Mouse (Mus musculus): ENCODE measurements around the gene Fry. TPM values are rescaled to one million over a fixed set of nuclear protein-coding genes. Genes with fewer than 3 reads are reported as not detected.
A peak's percentile ranks its signal among the peaks of the same experiment; 100 is the strongest.

Gene Fry
- polyA plus RNA-seq, 1 experiment from 2014 or later, result 2.5 TPM

- Histone ChIP-seq H3K9me3 (replicated peaks) (no peaks in the 10 kb centered on the region), H3K36me3 (replicated peaks) (no peaks in the 10 kb centered on the region), H3K4me2 (no peak overlapping the region), H3K4me1 (replicated peaks) (peaks cover 28% of the 10 kb centered on the region), H3K9ac (no peak overlapping the region), H3K27me3 (0 out of 2 replicates have a peak, but pooled peaks cover under 1% of the 10 kb centered on the region), H3K27ac (replicated peaks) (no peak overlapping the region), H3K4me3 (replicated peaks) (no peak overlapping the region)
- no peak for ATAC-seq (ENCODE audit: insufficient read depth)
- WGBS (ENCODE audit: insufficient replicate concordance), result 49% methylated on average over 7 of the region's 7 CpGs
Measured at GRCm38 (mm10) chr5:150114007-150114406, 4.4 kb upstream of the Fry start.

- no peak overlapping the region for H3K4me2 ChIP-seq
- no peaks in the 10 kb centered on the region for H3K36me3 ChIP-seq (replicated peaks)
- no peak overlapping the region for H3K27ac ChIP-seq (replicated peaks)
- peaks cover 35% of the 10 kb centered on the region for H3K4me1 ChIP-seq (replicated peaks)
- no peaks in the 10 kb centered on the region for H3K9me3 ChIP-seq (replicated peaks)
- H3K9ac ChIP-seq, result no peak overlapping the region
- ATAC-seq (ENCODE audit: insufficient read depth), result no peak
- WGBS (ENCODE audit: insufficient replicate concordance), result 75% methylated on average over 4 of the region's 4 CpGs
- H3K4me3 ChIP-seq (replicated peaks), result no peak overlapping the region
- 0 out of 2 replicates have a peak, but pooled peaks cover 7% of the 10 kb centered on the region for H3K27me3 ChIP-seq
Measured at GRCm38 (mm10) chr5:150114778-150115177, 3.7 kb upstream of the Fry start.

- ATAC-seq (ENCODE audit: insufficient read depth), result no peak
- Histone ChIP-seq H3K4me2 (peak overlapping the region; percentile 53), H3K9ac (no peak overlapping the region), H3K27ac (replicated peaks) (no peak overlapping the region), H3K4me1 (replicated peaks) (peaks cover 35% of the 10 kb centered on the region), H3K9me3 (replicated peaks) (no peaks in the 10 kb centered on the region), H3K27me3 (0 out of 2 replicates have a peak, but pooled peaks cover 9% of the 10 kb centered on the region), H3K4me3 (replicated peaks) (no peak overlapping the region; the same call in 1 of the 2 replicates), H3K36me3 (replicated peaks) (no peaks in the 10 kb centered on the region)
- WGBS (ENCODE audit: insufficient replicate concordance), result 28% methylated on average over 16 of the region's 16 CpGs
Measured at GRCm38 (mm10) chr5:150115271-150116092, 3.0 kb upstream of the Fry start.

- no peak overlapping the region for H3K27ac ChIP-seq (replicated peaks)
- 46% methylated on average over 9 of the region's 9 CpGs for WGBS (ENCODE audit: insufficient replicate concordance)
- ATAC-seq (ENCODE audit: insufficient read depth), result no peak
- H3K4me2 ChIP-seq, result peak overlapping the region; percentile 53
- no peaks in the 10 kb centered on the region for H3K9me3 ChIP-seq (replicated peaks)
- no peak overlapping the region for H3K9ac ChIP-seq
- peaks cover 35% of the 10 kb centered on the region for H3K4me1 ChIP-seq (replicated peaks)
- no peaks in the 10 kb centered on the region for H3K36me3 ChIP-seq (replicated peaks)
- 0 out of 2 replicates have a peak, but pooled peaks cover 12% of the 10 kb centered on the region for H3K27me3 ChIP-seq
- H3K4me3 ChIP-seq (replicated peaks), result no peak overlapping the region
Measured at GRCm38 (mm10) chr5:150116216-150116905, 2.1 kb upstream of the Fry start.

- 80% methylated on average over 6 of the region's 6 CpGs for WGBS (ENCODE audit: insufficient replicate concordance)
- Histone ChIP-seq H3K27ac (replicated peaks) (no peak overlapping the region), H3K27me3 (0 out of 2 replicates have a peak, but pooled peaks cover 12% of the 10 kb centered on the region), H3K4me2 (no peak overlapping the region), H3K9me3 (replicated peaks) (no peaks in the 10 kb centered on the region), H3K4me1 (replicated peaks) (peaks cover 35% of the 10 kb centered on the region), H3K9ac (no peak overlapping the region), H3K36me3 (replicated peaks) (no peaks in the 10 kb centered on the region), H3K4me3 (replicated peaks) (no peak overlapping the region)
- no peak for ATAC-seq (ENCODE audit: insufficient read depth)
Measured at GRCm38 (mm10) chr5:150116906-150117216, 1.6 kb upstream of the Fry start.

GRCm38 (mm10) chr5:150118124-150118454 is 356 bp upstream of the Fry start:
- 14% methylated on average over 8 of the region's 8 CpGs for WGBS (ENCODE audit: insufficient replicate concordance)
- ATAC-seq (ENCODE audit: insufficient read depth), result no peak

GRCm38 (mm10) chr5:150120676-150121075 is 2.2 kb downstream of the Fry start:
- H3K9ac ChIP-seq, result no peak overlapping the region
- H3K27me3 ChIP-seq, result 0 out of 2 replicates have a peak, but pooled peaks cover 12% of the 10 kb centered on the region
- no peak overlapping the region for H3K4me3 ChIP-seq (replicated peaks)
- H3K9me3 ChIP-seq (replicated peaks), result no peaks in the 10 kb centered on the region
- no peak overlapping the region for H3K27ac ChIP-seq (replicated peaks)
- 81% methylated on average over 8 of the region's 8 CpGs for WGBS (ENCODE audit: insufficient replicate concordance)
- H3K4me2 ChIP-seq, result no peak overlapping the region
- no peak for ATAC-seq (ENCODE audit: insufficient read depth)
- peaks cover 28% of the 10 kb centered on the region for H3K4me1 ChIP-seq (replicated peaks)
- H3K36me3 ChIP-seq (replicated peaks), result no peaks in the 10 kb centered on the region

More at GRCm38 (mm10) chr5:150118124-150118454, 356 bp upstream of the Fry start:
- Histone ChIP-seq H3K4me3 (replicated peaks) (peak overlapping the region; percentile 75), H3K36me3 (replicated peaks) (no peaks in the 10 kb centered on the region), H3K27ac (replicated peaks) (peak overlapping the region; percentile 48; the same call in 1 of the 2 replicates), H3K9me3 (replicated peaks) (no peaks in the 10 kb centered on the region), H3K4me2 (peak overlapping the region; percentile 85), H3K9ac (peak overlapping the region; percentile 32), H3K27me3 (0 out of 2 replicates have a peak, but pooled peaks cover 12% of the 10 kb centered on the region), H3K4me1 (replicated peaks) (peaks cover 35% of the 10 kb centered on the region)

- peaks cover 22% of the 10 kb centered on the region for H3K4me1 ChIP-seq (replicated peaks)
- WGBS (ENCODE audit: insufficient replicate concordance), result 63% methylated on average over 4 of the region's 4 CpGs
- H3K27ac ChIP-seq (replicated peaks), result no peak overlapping the region
- ATAC-seq (ENCODE audit: insufficient read depth), result no peak
- 0 out of 2 replicates have a peak, but pooled peaks cover 12% of the 10 kb centered on the region for H3K27me3 ChIP-seq
- no peaks in the 10 kb centered on the region for H3K9me3 ChIP-seq (replicated peaks)
- no peaks in the 10 kb centered on the region for H3K36me3 ChIP-seq (replicated peaks)
- no peak overlapping the region for H3K4me2 ChIP-seq
- H3K9ac ChIP-seq, result no peak overlapping the region
- no peak overlapping the region for H3K4me3 ChIP-seq (replicated peaks)
Measured at GRCm38 (mm10) chr5:150122095-150122494, 3.6 kb downstream of the Fry start.

GRCm38 (mm10) chr5:150122571-150122970 is 4.1 kb downstream of the Fry start:
- Histone ChIP-seq H3K4me3 (replicated peaks) (no peak overlapping the region), H3K9me3 (replicated peaks) (no peaks in the 10 kb centered on the region), H3K27ac (replicated peaks) (no peak overlapping the region), H3K27me3 (0 out of 2 replicates have a peak, but pooled peaks cover 12% of the 10 kb centered on the region), H3K9ac (no peak overlapping the region), H3K36me3 (replicated peaks) (no peaks in the 10 kb centered on the region), H3K4me2 (no peak overlapping the region), H3K4me1 (replicated peaks) (peaks cover 19% of the 10 kb centered on the region)
- ATAC-seq (ENCODE audit: insufficient read depth), result no peak
- WGBS (ENCODE audit: insufficient replicate concordance), result 79% methylated on average over 2 of the region's 2 CpGs

- H3K4me1 ChIP-seq (replicated peaks), result no peaks in the 10 kb centered on the region
- no peaks in the 10 kb centered on the region for H3K36me3 ChIP-seq (replicated peaks)
- no peak overlapping the region for H3K27ac ChIP-seq (replicated peaks)
- 69% methylated on average over 9 of the region's 9 CpGs for WGBS (ENCODE audit: insufficient replicate concordance)
- H3K27me3 ChIP-seq, result no peaks in the 10 kb centered on the region
- no peaks in the 10 kb centered on the region for H3K9me3 ChIP-seq (replicated peaks)
- no peak overlapping the region for H3K9ac ChIP-seq
- ATAC-seq (ENCODE audit: insufficient read depth), result no peak
- H3K4me3 ChIP-seq (replicated peaks), result no peak overlapping the region
- no peak overlapping the region for H3K4me2 ChIP-seq
Measured at GRCm38 (mm10) chr5:150125920-150126319, 7.5 kb downstream of the Fry start.

- H3K27me3 ChIP-seq, result no peaks in the 10 kb centered on the region
- no peak overlapping the region for H3K9ac ChIP-seq
- 78% methylated on average over 8 of the region's 8 CpGs for WGBS (ENCODE audit: insufficient replicate concordance)
- no peak for ATAC-seq (ENCODE audit: insufficient read depth)
- H3K9me3 ChIP-seq (replicated peaks), result no peaks in the 10 kb centered on the region
- no peak overlapping the region for H3K27ac ChIP-seq (replicated peaks)
- H3K4me1 ChIP-seq (replicated peaks), result no peaks in the 10 kb centered on the region
- H3K4me3 ChIP-seq (replicated peaks), result no peak overlapping the region
- no peaks in the 10 kb centered on the region for H3K36me3 ChIP-seq (replicated peaks)
- no peak overlapping the region for H3K4me2 ChIP-seq
Measured at GRCm38 (mm10) chr5:150128432-150128831, 10.0 kb downstream of the Fry start.
